Mouse (Mus musculus) ES-E14 (cell line): ENCODE results near the gene Tstd1. TPM values are rescaled to one million over a fixed set of nuclear protein-coding genes. Genes with fewer than 3 reads are reported as not detected.

ENCODE experiments used
- DNase-seq: peaks from one replicate; pipeline ENCODE4 v3.0.0-alpha.2; 2013; ENCODE audit warnings: low read depth, low spot score
- H3K27ac ChIP-seq: 2 replicates; pipeline ENCODE4 v1.5.1; 2012; ENCODE audit warnings: low read depth, mild to moderate bottlenecking, low read length, moderate library complexity, mixed read lengths; ENCODE audit not compliant: poor library complexity, insufficient read depth, severe bottlenecking
- H3K36me3 ChIP-seq: 2 replicates; pipeline ENCODE4 v1.6.1; 2012; ENCODE audit warnings: mild to moderate bottlenecking, low read length, moderate library complexity, mixed read lengths; ENCODE audit not compliant: control insufficient read depth, poor library complexity, insufficient read depth, severe bottlenecking
- H3K4me1 ChIP-seq, 2 experiments: fragments of 150-350 bp in 1 of 2; sonication (generic) in 1 of 2; 2 replicates each; pipeline ENCODE4 v1.6.1; 2012; ENCODE audit warnings: low read length in 2 of 2, mild to moderate bottlenecking in 1 of 2, mixed read lengths in 1 of 2; ENCODE audit not compliant: control insufficient read depth in 2 of 2, insufficient read depth in 2 of 2, poor library complexity in 1 of 2
- H3K4me3 ChIP-seq, 2 experiments: fragments of 150-350 bp in 1 of 2; sonication (generic) in 1 of 2; 2 replicates each; pipeline ENCODE4 v1.5.1; 2012; ENCODE audit warnings: low read length in 2 of 2, low read depth in 1 of 2, mild to moderate bottlenecking in 1 of 2, mixed read lengths in 1 of 2; ENCODE audit not compliant: insufficient read depth in 1 of 2, poor library complexity in 1 of 2, severe bottlenecking in 1 of 2
- H3K9ac ChIP-seq: 2 replicates; pipeline ENCODE4 v1.6.1; 2012; ENCODE audit warnings: low read depth, mild to moderate bottlenecking, low read length, mixed read lengths; ENCODE audit not compliant: poor library complexity, insufficient read depth, severe bottlenecking
- H3K9me3 ChIP-seq: fragments of 150-350 bp; sonication (generic); 2 replicates; pipeline ENCODE4 v1.6.1; 2012; ENCODE audit warnings: low read depth, mild to moderate bottlenecking, low read length; ENCODE audit not compliant: control insufficient read depth, insufficient read depth
- CHD2 ChIP-seq: IDR thresholded peaks from 2 replicates; pipeline ENCODE4 v1.6.1; 2014; ENCODE audit warnings: mild to moderate bottlenecking, low read depth, low read length, inconsistent platforms
- HCFC1 ChIP-seq: IDR thresholded peaks from 2 replicates; pipeline ENCODE4 v1.6.1; 2012; ENCODE audit warnings: low read length, inconsistent platforms, borderline replicate concordance; ENCODE audit not compliant: insufficient read depth
- MAFK ChIP-seq: IDR thresholded peaks from 2 replicates; pipeline ENCODE4 v1.6.1; 2014; ENCODE audit warnings: mild to moderate bottlenecking, low read depth, low read length, inconsistent platforms; ENCODE audit not compliant: insufficient read depth
- ZC3H11A ChIP-seq: IDR thresholded peaks from 2 replicates; pipeline ENCODE4 v1.6.1; 2012; ENCODE audit warnings: low read depth, mild to moderate bottlenecking, inconsistent platforms, low read length, borderline replicate concordance
- ZNF384 ChIP-seq: IDR thresholded peaks from 2 replicates; pipeline ENCODE4 v1.6.1; 2012; ENCODE audit warnings: low read depth, low read length, inconsistent platforms
- in situ Hi-C, 2 experiments: fragments of 600-800 bp; cut with MboI; formaldehyde crosslinking; loops; one replicate each; pipeline ENCODE4 v1.15.1; 2025; ENCODE audit warnings: low sequenced_read_pairs in 2 of 2, inconsistent platforms in 1 of 2; ENCODE audit not compliant: unreplicated experiment in 2 of 2
- total RNA-seq: library from RNA; depleted of rRNA; stranded (reverse); fragments of 300-350 nt; gene quantifications from 2 replicates; pipeline ENCODE4 v1.2.3, GENCODE M21; 2012

Gene Tstd1
- total RNA-seq, 1 experiment = 6.2 TPM

GRCm38 (mm10) chr1:171441466-171442412 lies 23.1 kb downstream of the Tstd1 start:
- no peak overlapping the region for H3K9ac ChIP-seq
- no peaks in the 10 kb centered on the region for H3K9me3 ChIP-seq
- DNase-seq = no peak
- TF ChIP-seq MAFK (no peak), CHD2 (no peak), ZC3H11A (no peak), ZNF384 (no peak), HCFC1 (no peak)
- peaks cover 7 to 20% of the 10 kb centered on the region in 2 experiments; a peak in 3 of 4 replicates for H3K4me1 ChIP-seq
- H3K36me3 ChIP-seq = no peaks in the 10 kb centered on the region; the same call in 1 of the 2 replicates
- in situ Hi-C loops = no loop called here
- H3K27ac ChIP-seq = 0 out of 2 replicates have a peak overlapping the region, but pooled peaks have one; percentile 37
- no peak overlapping the region for H3K4me3 ChIP-seq

- no peaks in the 10 kb centered on the region; the same call in 1 of the 2 replicates for H3K36me3 ChIP-seq
- no peak overlapping the region for H3K27ac ChIP-seq
- in situ Hi-C loops = no loop called here
- no peak for DNase-seq
- peaks cover 7 to 20% of the 10 kb centered on the region in 2 experiments; a peak in 3 of 4 replicates for H3K4me1 ChIP-seq
- TF ChIP-seq MAFK (no peak), CHD2 (no peak), ZNF384 (no peak)
- no peak overlapping the region; the same call in 1 of the 2 replicates for H3K9ac ChIP-seq
- no peak overlapping the region for H3K4me3 ChIP-seq
- no peaks in the 10 kb centered on the region for H3K9me3 ChIP-seq
Observed at GRCm38 (mm10) chr1:171442413-171442760, 23.7 kb downstream of the Tstd1 start.

GRCm38 (mm10) chr1:171445050-171445449 lies 26.4 kb downstream of the Tstd1 start:
- Histone ChIP-seq H3K9ac (no peak overlapping the region), H3K4me1 (peaks cover 0 to 15% of the 10 kb centered on the region in 2 experiments; a peak in 2 of 4 replicates), H3K4me3 (no peak overlapping the region), H3K9me3 (no peaks in the 10 kb centered on the region), H3K27ac (no peak overlapping the region), H3K36me3 (no peaks in the 10 kb centered on the region; the same call in 1 of the 2 replicates)
- no peak for DNase-seq
- in situ Hi-C loops = no loop called here
- TF ChIP-seq CHD2 (no peak), ZC3H11A (no peak), HCFC1 (no peak), MAFK (no peak), ZNF384 (no peak)

GRCm38 (mm10) chr1:171446854-171447253 lies 28.2 kb downstream of the Tstd1 start:
- DNase-seq = no peak
- in situ Hi-C loops = no loop called here
- no peak overlapping the region for H3K4me3 ChIP-seq

More at GRCm38 (mm10) chr1:171446854-171447253, 28.2 kb downstream of the Tstd1 start:
- Histone ChIP-seq H3K9me3 (no peaks in the 10 kb centered on the region), H3K36me3 (no peaks in the 10 kb centered on the region; the same call in 1 of the 2 replicates), H3K4me1 (peaks cover 0 to 8% of the 10 kb centered on the region in 2 experiments; a peak in 1 of 4 replicates), H3K27ac (no peak overlapping the region), H3K9ac (no peak overlapping the region)
- TF ChIP-seq ZNF384 (no peak), HCFC1 (no peak), CHD2 (no peak), MAFK (no peak), ZC3H11A (no peak)
